Mouse (Mus musculus) stomach, embryonic 16.5 days (tissue): Measurements from ENCODE around the gene Foxd4. TPM values are rescaled to one million over a fixed set of nuclear protein-coding genes. Genes with fewer than 3 reads are reported as not detected.

ENCODE experiments used
- microRNA-seq: library from miRNA; unstranded; fragments of <30 nt; microRNA quantifications from one replicate; pipeline ENCODE4, GENCODE M21; 2016
- polyA plus RNA-seq: library from polyadenylated mRNA; unstranded; fragments of >200 nt; fragmentation: Nextera tagmentation; extraction: Ambion mirVana; gene quantifications from 2 replicates; pipeline ENCODE4 v1.2.1, GENCODE M21; 2015

The Foxd4 gene
- polyA plus RNA-seq, 1 experiment from 2014 or later: 0.10 TPM

Small RNA genes within 50 kb of the gene (microRNA-seq; reads per million reads assigned to microRNA genes)
- gene Mir3084-1: not detected

Other genes with a start within 250 kb of the Foxd4 start
- 6.8 and 8.4 TPM in 2 replicates for gene Tmem252, start 227.2 kb downstream of the Foxd4 start, polyA plus RNA-seq
- 7.3 and 10.5 TPM in 2 replicates for gene Pgm5, start 39.3 kb downstream of the Foxd4 start, polyA plus RNA-seq
- 239 and 241 TPM in 2 replicates for gene Gm10053, start 25.5 kb downstream of the Foxd4 start, polyA plus RNA-seq
- 18.0 and 20.6 TPM in 2 replicates for gene Cbwd1, start 60.4 kb upstream of the Foxd4 start, polyA plus RNA-seq
- gene Dock8, start 98.3 kb upstream of the Foxd4 start, polyA plus RNA-seq: 6.7 and 9.0 TPM in 2 replicates